Mouse (Mus musculus) stomach, postnatal 0 days (tissue): ENCODE results near the gene Gtf2f1. TPM values are rescaled to one million over a fixed set of nuclear protein-coding genes. Genes with fewer than 3 reads are reported as not detected.
A peak's percentile ranks its signal among the peaks of the same experiment; 100 is the strongest.
"Not testable (repeated sequence)": the region's sequence is repeated elsewhere in the genome, so short reads cannot be mapped to it uniquely, and the experiment has no call there.

ENCODE experiments used
- ATAC-seq: fragments of 200-750 bp; cut with Nextera tagmentation; 2 replicates; pipeline ENCODE4 v1.8.0; 2017; ENCODE audit not compliant: low FRiP score, low TSS enrichment
- DNase-seq: peaks from one replicate; pipeline ENCODE4 v3.0.0-alpha.2; 2016; ENCODE audit warnings: low spot score
- H3K27ac ChIP-seq: fragments of 300-500 bp; sonication (generic); replicated peaks from 2 replicates; pipeline ENCODE4 v1.5.1; 2014; ENCODE audit warnings: mild to moderate bottlenecking, control low read depth
- H3K27me3 ChIP-seq: fragments of 300-500 bp; sonication (generic); 2 replicates; pipeline ENCODE4 v1.6.1; 2014; ENCODE audit warnings: low read length; ENCODE audit not compliant: control insufficient read depth, insufficient read depth
- H3K36me3 ChIP-seq: fragments of 300-500 bp; sonication (generic); 2 replicates; pipeline ENCODE4 v1.6.1; 2014; ENCODE audit warnings: low read length, mixed read lengths; ENCODE audit not compliant: control insufficient read depth, insufficient read depth
- H3K4me1 ChIP-seq: fragments of 300-500 bp; sonication (generic); replicated peaks from 2 replicates; pipeline ENCODE4 v1.6.1; 2014; ENCODE audit warnings: antibody characterized with exemption; ENCODE audit not compliant: control insufficient read depth, insufficient read depth
- H3K4me2 ChIP-seq: fragments of 300-500 bp; sonication (generic); replicated peaks from 2 replicates; pipeline ENCODE4 v1.6.1; 2014; ENCODE audit warnings: low read depth, mild to moderate bottlenecking, control low read depth, moderate library complexity
- H3K4me3 ChIP-seq: fragments of 300-500 bp; sonication (generic); 2 replicates; pipeline ENCODE4 v1.5.1; 2014; ENCODE audit warnings: low read depth, low read length, control low read depth
- H3K9ac ChIP-seq: fragments of 300-500 bp; sonication (generic); 2 replicates; pipeline ENCODE4 v1.6.1; 2014; ENCODE audit warnings: mild to moderate bottlenecking, low read length, control low read depth, mixed read lengths
- H3K9me3 ChIP-seq: fragments of 300-500 bp; sonication (generic); 2 replicates; pipeline ENCODE4 v1.6.1; 2016; ENCODE audit warnings: low read length; ENCODE audit not compliant: control insufficient read depth
- CTCF ChIP-seq: IDR thresholded peaks from 2 replicates; pipeline ENCODE4 v1.5.1; 2016; ENCODE audit warnings: antibody characterized with exemption, low read depth, mild to moderate bottlenecking, moderate library complexity
- EP300 ChIP-seq: optimal IDR thresholded peaks from 2 replicates; pipeline ENCODE3; 2016; ENCODE audit warnings: antibody characterized with exemption
- WGBS: fragments of 180-500 bp; shearing (Covaris S2); extraction: QIAGEN DNeasy Blood & Tissue Kit; methylation state at CpG from one replicate; pipeline ENCODE4 v1.1.7; 2014; 5-methylcytosine and 5-hydroxymethylcytosine counted together
- polyA plus RNA-seq: library from polyadenylated mRNA; unstranded; fragments of >200 nt; fragmentation: Nextera tagmentation; extraction: Ambion mirVana; gene quantifications from 2 replicates; pipeline ENCODE4 v1.2.1, GENCODE M21; 2015

Gtf2f1 gene
- polyA plus RNA-seq, 1 experiment from 2014 or later: 37.3 TPM

- H3K27ac ChIP-seq, H3K9ac ChIP-seq, H3K9me3 ChIP-seq, H3K4me1 ChIP-seq, H3K4me2 ChIP-seq, ATAC-seq, H3K4me3 ChIP-seq, H3K27me3 ChIP-seq, DNase-seq, H3K36me3 ChIP-seq: not testable (repeated sequence)
- 85% methylated on average over 4 of the region's 4 CpGs for WGBS
- peak; percentile 50 for TF ChIP-seq CTCF
These were observed 40.6 kb upstream of the Gtf2f1 start for GRCm38 (mm10) chr17:57051679-57052078.

- WGBS: 94% methylated on average over 3 of the region's 3 CpGs
These were observed 37.7 kb upstream of the Gtf2f1 start for GRCm38 (mm10) chr17:57048816-57049215.

GRCm38 (mm10) chr17:57047406-57047805 is 36.3 kb upstream of the Gtf2f1 start:
- Histone ChIP-seq H3K4me1 (no peaks in the 10 kb centered on the region), H3K4me3 (no peak overlapping the region), H3K9me3 (no peaks in the 10 kb centered on the region), H3K27ac (no peak overlapping the region), H3K4me2 (no peak overlapping the region), H3K27me3 (no peaks in the 10 kb centered on the region), H3K36me3 (no peaks in the 10 kb centered on the region), H3K9ac (no peak overlapping the region)
- DNase-seq (no peak), ATAC-seq (no peak)
- 36% methylated on average over 5 of the region's 5 CpGs for WGBS
- TF ChIP-seq CTCF (no peak), EP300 (no peak)

More at GRCm38 (mm10) chr17:57048816-57049215, 37.7 kb upstream of the Gtf2f1 start:
- Histone ChIP-seq H3K27ac (no peak overlapping the region), H3K36me3 (0 out of 2 replicates have a peak, but pooled peaks cover 2% of the 10 kb centered on the region), H3K4me1 (no peaks in the 10 kb centered on the region), H3K9ac (no peak overlapping the region), H3K4me3 (no peak overlapping the region), H3K27me3 (no peaks in the 10 kb centered on the region), H3K9me3 (no peaks in the 10 kb centered on the region), H3K4me2 (no peak overlapping the region)
- ATAC-seq (no peak), DNase-seq (no peak)
- TF ChIP-seq CTCF: no peak

- Histone ChIP-seq H3K9ac (no peak within 1 kb of the TSS), H3K36me3 (no peaks in the 10 kb centered on the region), H3K27me3 (no peaks in the 10 kb centered on the region), H3K4me3 (no peak within 1 kb of the TSS), H3K9me3 (no peaks in the 10 kb centered on the region), H3K4me2 (no peak within 1 kb of the TSS), H3K4me1 (no peaks in the 10 kb centered on the region), H3K27ac (no peak within 1 kb of the TSS)
- WGBS: 72% methylated on average over 8 of the region's 8 CpGs
- ATAC-seq (no peak), DNase-seq (no peak)
- TF ChIP-seq EP300: no peak
- no peak for TF ChIP-seq CTCF
These were observed 30.5 kb upstream of the Gtf2f1 start, which contains the start of gene Slc25a41 for GRCm38 (mm10) chr17:57041554-57041953. Gene Slc25a41, minus strand, starts transcription at chr17:57041654.

GRCm38 (mm10) chr17:57038978-57039377 is 27.9 kb upstream of the Gtf2f1 start:
- WGBS: 37% methylated on average over 8 of the region's 8 CpGs
- ATAC-seq (no peak), DNase-seq (no peak)
- no peak overlapping the region for H3K4me3 ChIP-seq
- H3K9ac ChIP-seq: no peak overlapping the region
- no peaks in the 10 kb centered on the region for H3K36me3 ChIP-seq
- H3K9me3 ChIP-seq: no peaks in the 10 kb centered on the region
- no peaks in the 10 kb centered on the region for H3K27me3 ChIP-seq
- TF ChIP-seq CTCF: peak; percentile 44
- TF ChIP-seq EP300: no peak
- H3K4me2 ChIP-seq: no peak overlapping the region
- H3K27ac ChIP-seq: no peak overlapping the region
- H3K4me1 ChIP-seq: no peaks in the 10 kb centered on the region

GRCm38 (mm10) chr17:57032854-57033253 is 21.8 kb upstream of the Gtf2f1 start:
- Histone ChIP-seq H3K36me3 (no peaks in the 10 kb centered on the region; the same call in 1 of the 2 replicates), H3K4me3 (no peak overlapping the region), H3K9me3 (no peaks in the 10 kb centered on the region), H3K4me2 (no peak overlapping the region), H3K27me3 (no peaks in the 10 kb centered on the region), H3K4me1 (0 out of 2 replicates have a peak, but pooled peaks cover 3% of the 10 kb centered on the region), H3K9ac (no peak overlapping the region), H3K27ac (no peak overlapping the region)
- TF ChIP-seq CTCF: no peak
- no peak for TF ChIP-seq EP300
- 88% methylated on average over 4 of the region's 4 CpGs for WGBS
- DNase-seq: no peak
- no peak for ATAC-seq
